Mouse (Mus musculus): Measurements from ENCODE around the gene Snx21.

DNA sequence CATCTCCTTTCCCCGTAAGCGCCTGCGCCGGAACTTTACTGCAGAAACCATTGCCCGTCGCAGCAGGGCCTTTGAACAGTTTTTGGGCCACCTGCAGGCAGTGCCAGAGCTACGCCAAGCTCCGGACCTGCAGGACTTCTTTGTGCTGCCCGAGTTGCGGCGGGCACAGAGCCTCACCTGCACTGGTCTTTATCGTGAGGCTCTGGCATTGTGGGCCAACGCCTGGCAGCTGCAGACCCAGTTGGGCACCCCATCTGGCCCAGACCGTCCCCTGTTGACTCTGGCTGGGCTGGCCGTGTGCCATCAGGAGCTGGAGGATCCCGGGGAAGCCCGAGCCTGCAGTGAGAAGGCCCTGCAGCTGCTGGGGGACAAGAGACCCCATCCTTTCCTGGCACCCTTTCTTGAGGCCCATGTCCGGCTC lies 6.2 kb downstream of the Snx21 start:
- TF ChIP-seq HCFC1 (IDR thresholded peaks at IDR 0.05; ENCODE audit: borderline replicate concordance, insufficient read depth, low read length) (no peak), ZC3H11A (IDR thresholded peaks at IDR 0.05; ENCODE audit: borderline replicate concordance, low read depth, low read length) (no peak), CHD2 (IDR thresholded peaks at IDR 0.05; ENCODE audit: low read depth, low read length) (no peak), MAFK (IDR thresholded peaks at IDR 0.05; ENCODE audit: insufficient read depth, low read depth, low read length) (no peak), ZNF384 (IDR thresholded peaks at IDR 0.05; ENCODE audit: low read depth, low read length) (no peak)
